ENCODE assay signal across 20 mouse cellular contexts in the genomic region with DNA sequence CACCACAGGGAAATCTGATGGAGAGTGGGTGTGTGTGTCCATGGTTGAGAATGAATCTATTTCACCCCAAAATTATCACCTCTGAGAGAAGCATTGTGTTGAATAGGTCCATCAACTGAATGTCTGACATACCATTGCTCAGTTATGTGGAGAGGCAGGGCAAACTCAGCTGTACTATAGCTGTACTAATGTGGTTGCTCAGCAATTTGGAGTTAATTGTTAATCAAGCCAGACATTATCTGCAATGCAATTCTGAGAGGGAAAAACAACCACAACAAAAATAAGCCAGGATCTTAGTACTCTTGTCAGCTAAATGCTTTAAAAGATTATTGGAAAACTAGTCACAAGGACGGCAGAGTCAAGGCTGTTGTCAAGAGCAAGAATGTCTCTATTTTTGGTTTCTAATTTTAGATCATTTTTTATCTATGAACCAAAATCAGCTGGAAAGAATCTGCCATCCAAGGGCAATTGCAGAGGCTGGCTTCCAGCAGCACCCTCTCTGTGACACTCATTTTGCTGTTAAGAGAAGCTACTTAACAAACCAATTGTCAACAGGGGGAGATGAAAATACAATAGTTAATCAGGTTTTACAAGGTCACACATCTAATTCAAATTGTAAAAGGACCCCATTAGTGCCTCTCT.
DNase-seq lines count a peak whose midpoint lies in the region; ATAC-seq and TF ChIP-seq lines count a peak whose summit lies in the region.
"Had no signal": no experiment of that assay in that cellular context is flagged by ENCODE, and none has a peak within 500 bp of the region (broad histone marks: within the 10 kb centered on the region; RNA-seq: fewer than 3 reads in every experiment).

No protein-coding gene starts in this region.

- 0 out of 2 replicates have a peak, but pooled peaks have one; percentile 32 for ATAC-seq in forebrain, embryonic 15.5 days (replicated peaks)
- ATAC-seq in forebrain, embryonic 12.5 days (ENCODE audit: low FRiP score): no peak
- ATAC-seq in kidney, embryonic 14.5 days (ENCODE audit: low FRiP score, low TSS enrichment): no peak
- ATAC-seq in forebrain, postnatal 0 days: peak; percentile 64
- no peak for ATAC-seq in liver, embryonic 11.5 days (replicated peaks; ENCODE audit: low FRiP score)
- ATAC-seq: activated CD4-positive, CD25-positive, alpha-beta regulatory T cell, adult 4 months; liver, postnatal 0 days; midbrain, embryonic 16.5 days; Patski had no signal

- no peaks in the 10 kb centered on the region for H3K27me3 ChIP-seq in forebrain, embryonic 15.5 days
- H3K27me3 ChIP-seq in forebrain, embryonic 12.5 days: no peaks in the 10 kb centered on the region
- no peaks in the 10 kb centered on the region; the same call in 1 of the 2 replicates for H3K27me3 ChIP-seq in kidney, adult 2 months (replicated peaks; ENCODE audit: control insufficient read depth, insufficient read depth, low read length)
- H3K27me3 ChIP-seq in kidney, embryonic 14.5 days (ENCODE audit: control insufficient read depth, insufficient read depth, low read length): no peaks in the 10 kb centered on the region
- H3K27me3 ChIP-seq in forebrain, postnatal 0 days (ENCODE audit: insufficient read depth, low read length): no peaks in the 10 kb centered on the region
- no peaks in the 10 kb centered on the region for H3K27me3 ChIP-seq in liver, embryonic 11.5 days (replicated peaks; ENCODE audit: control insufficient read depth, insufficient read depth, low read length)
- H3K27me3 ChIP-seq: embryonic facial prominence, embryonic 15.5 days; limb, embryonic 15.5 days; megakaryocyte, embryonic 14.5 days; Patski had no signal

- H3K4me3 ChIP-seq in forebrain, embryonic 15.5 days: no peak overlapping the region
- no peak overlapping the region for H3K4me3 ChIP-seq in forebrain, embryonic 12.5 days (replicated peaks)
- no peak overlapping the region for H3K4me3 ChIP-seq in kidney, adult 2 months (ENCODE audit: insufficient read depth, low read depth, low read length)
- no peak overlapping the region for H3K4me3 ChIP-seq in kidney, embryonic 14.5 days (ENCODE audit: low read length)
- H3K4me3 ChIP-seq in forebrain, postnatal 0 days (ENCODE audit: low read depth, low read length): no peak overlapping the region
- H3K4me3 ChIP-seq in liver, embryonic 11.5 days (ENCODE audit: low read depth, low read length): no peak overlapping the region
- H3K4me3 ChIP-seq: embryonic facial prominence, embryonic 15.5 days; limb, embryonic 15.5 days; megakaryocyte, embryonic 14.5 days had no signal

- H3K4me1 ChIP-seq in forebrain, embryonic 15.5 days: no peaks in the 10 kb centered on the region
- no peaks in the 10 kb centered on the region for H3K4me1 ChIP-seq in forebrain, embryonic 12.5 days
- H3K4me1 ChIP-seq in kidney, adult 2 months (ENCODE audit: control insufficient read depth, insufficient read depth, low read length): no peaks in the 10 kb centered on the region; the same call in 1 of the 2 replicates
- H3K4me1 ChIP-seq in kidney, embryonic 14.5 days (ENCODE audit: control insufficient read depth, insufficient read depth, low read length): no peaks in the 10 kb centered on the region
- no peaks in the 10 kb centered on the region for H3K4me1 ChIP-seq in forebrain, postnatal 0 days (ENCODE audit: insufficient read depth)
- H3K4me1 ChIP-seq in liver, embryonic 11.5 days (replicated peaks; ENCODE audit: control insufficient read depth, insufficient read depth, low read length): no peaks in the 10 kb centered on the region
- H3K4me1 ChIP-seq: embryonic facial prominence, embryonic 15.5 days; limb, embryonic 15.5 days; megakaryocyte, embryonic 14.5 days had no signal

- H3K36me3 ChIP-seq in forebrain, embryonic 15.5 days: no peaks in the 10 kb centered on the region
- H3K36me3 ChIP-seq in forebrain, embryonic 12.5 days (replicated peaks): no peaks in the 10 kb centered on the region
- no peaks in the 10 kb centered on the region for H3K36me3 ChIP-seq in kidney, adult 2 months (ENCODE audit: control insufficient read depth, insufficient read depth, low read length)
- no peaks in the 10 kb centered on the region for H3K36me3 ChIP-seq in kidney, embryonic 14.5 days (ENCODE audit: control insufficient read depth, insufficient read depth, low read length)
- H3K36me3 ChIP-seq in forebrain, postnatal 0 days (ENCODE audit: insufficient read depth): no peaks in the 10 kb centered on the region
- H3K36me3 ChIP-seq in liver, embryonic 11.5 days (ENCODE audit: control insufficient read depth, insufficient read depth, low read length): no peaks in the 10 kb centered on the region
- H3K36me3 ChIP-seq: embryonic facial prominence, embryonic 15.5 days; limb, embryonic 15.5 days had no signal

- no peak for TF ChIP-seq POLR2A in kidney, adult 2 months (IDR thresholded peaks at IDR 0.05; ENCODE audit: low read depth, low read length)

- no peak overlapping the region for H3K9ac ChIP-seq in forebrain, embryonic 15.5 days (replicated peaks)
- H3K9ac ChIP-seq in forebrain, embryonic 12.5 days: no peak overlapping the region
- H3K9ac ChIP-seq in kidney, embryonic 14.5 days (ENCODE audit: low read depth, low read length): no peak overlapping the region
- no peak overlapping the region for H3K9ac ChIP-seq in forebrain, postnatal 0 days
- no peak overlapping the region for H3K9ac ChIP-seq in liver, embryonic 11.5 days (ENCODE audit: low read depth, low read length)
- H3K9ac ChIP-seq: embryonic facial prominence, embryonic 15.5 days; limb, embryonic 15.5 days; liver, postnatal 0 days had no signal

- DNase-seq in kidney, adult 2 months: peak; percentile 75
- peak; percentile 6 for DNase-seq in adrenal gland, postnatal 25 days
- no peak for DNase-seq in forebrain, postnatal 0 days
- DNase-seq in liver, embryonic 11.5 days (ENCODE audit: low spot score): no peak
- DNase-seq in thymus, postnatal 10 days (ENCODE audit: low spot score in 2 of 2): no peak
- DNase-seq: cerebellum, adult 9-11 months; gastrocnemius, postnatal 10 days; layer of hippocampus, postnatal 36 days; liver, postnatal 0 days; lung, postnatal 14 days; right cerebral cortex, adult 18-20 months had no signal

- no peak overlapping the region for H3K27ac ChIP-seq in forebrain, embryonic 15.5 days (replicated peaks)
- no peak overlapping the region for H3K27ac ChIP-seq in forebrain, embryonic 12.5 days
- H3K27ac ChIP-seq in kidney, adult 2 months (ENCODE audit: insufficient read depth, low read depth, low read length): peak overlapping the region; percentile 86
- H3K27ac ChIP-seq in kidney, embryonic 14.5 days (ENCODE audit: low read depth, low read length): no peak overlapping the region
- H3K27ac ChIP-seq in forebrain, postnatal 0 days (ENCODE audit: low read depth, low read length): no peak overlapping the region
- no peak overlapping the region for H3K27ac ChIP-seq in liver, embryonic 11.5 days (ENCODE audit: low read depth, low read length)
- H3K27ac ChIP-seq: embryonic facial prominence, embryonic 15.5 days; limb, embryonic 15.5 days had no signal

- H3K4me2 ChIP-seq in forebrain, embryonic 15.5 days (replicated peaks): no peak overlapping the region
- no peak overlapping the region for H3K4me2 ChIP-seq in forebrain, embryonic 12.5 days
- no peak overlapping the region for H3K4me2 ChIP-seq in kidney, embryonic 14.5 days (replicated peaks; ENCODE audit: low read depth, low read length)
- H3K4me2 ChIP-seq in forebrain, postnatal 0 days (ENCODE audit: low read depth): no peak overlapping the region
- no peak overlapping the region for H3K4me2 ChIP-seq in liver, embryonic 11.5 days
- H3K4me2 ChIP-seq: embryonic facial prominence, embryonic 15.5 days; limb, embryonic 15.5 days had no signal

- TF ChIP-seq CTCF in kidney, adult 2 months (conservative IDR thresholded peaks at IDR 0.05; ENCODE audit: insufficient read depth, insufficient read length, low read depth, low read length): no peak
- no peak for TF ChIP-seq CTCF in forebrain, postnatal 0 days (IDR thresholded peaks at IDR 0.05; ENCODE audit: low read depth)

- H3K9me3 ChIP-seq in forebrain, embryonic 15.5 days: no peaks in the 10 kb centered on the region
- no peaks in the 10 kb centered on the region for H3K9me3 ChIP-seq in forebrain, embryonic 12.5 days
- no peaks in the 10 kb centered on the region for H3K9me3 ChIP-seq in kidney, embryonic 14.5 days (ENCODE audit: control insufficient read depth, low read length)
- H3K9me3 ChIP-seq in forebrain, postnatal 0 days (ENCODE audit: low read length): no peaks in the 10 kb centered on the region
- H3K9me3 ChIP-seq in liver, embryonic 11.5 days (ENCODE audit: control insufficient read depth, low read length): no peaks in the 10 kb centered on the region
- H3K9me3 ChIP-seq: embryonic facial prominence, embryonic 15.5 days; limb, embryonic 15.5 days; megakaryocyte, embryonic 14.5 days had no signal

- 59% methylated on average over 1 of the region's 1 CpGs for WGBS in forebrain, embryonic 15.5 days
- 53% methylated on average over 1 of the region's 1 CpGs for WGBS in forebrain, embryonic 12.5 days
- 30% methylated on average over 1 of the region's 1 CpGs for WGBS in kidney, adult 2 months
- WGBS in kidney, embryonic 14.5 days: 72% methylated on average over 1 of the region's 1 CpGs
- 51% methylated on average over 1 of the region's 1 CpGs for WGBS in forebrain, postnatal 0 days
- 64% methylated on average over 1 of the region's 1 CpGs for WGBS in liver, embryonic 11.5 days

Comparison
In these comparisons a context has a peak if more than half of its experiments do, and no peak if none do; other contexts are left out.
1. ATAC-seq: peak in forebrain, embryonic 15.5 days (single experiment) and forebrain, postnatal 0 days (single experiment); none in forebrain, embryonic 12.5 days (single experiment), kidney, embryonic 14.5 days (single experiment) and liver, embryonic 11.5 days (single experiment).
2. DNase-seq: peak in kidney, adult 2 months (single experiment) and adrenal gland, postnatal 25 days (single experiment); none in forebrain, postnatal 0 days (single experiment), liver, embryonic 11.5 days (single experiment) and thymus, postnatal 10 days (0 of 2).